Mouse (Mus musculus) c-Kit-positive CD71-positive TER-119-negative erythroid progenitor cells, embryonic 14.5 days (primary cell): Measurements from ENCODE around the gene Man1c1.

Source experiments
- DNase-seq: peaks from one replicate; pipeline ENCODE4 v3.0.0-alpha.2; 2013; ENCODE audit warnings: low read depth

Man1c1 gene

DNA sequence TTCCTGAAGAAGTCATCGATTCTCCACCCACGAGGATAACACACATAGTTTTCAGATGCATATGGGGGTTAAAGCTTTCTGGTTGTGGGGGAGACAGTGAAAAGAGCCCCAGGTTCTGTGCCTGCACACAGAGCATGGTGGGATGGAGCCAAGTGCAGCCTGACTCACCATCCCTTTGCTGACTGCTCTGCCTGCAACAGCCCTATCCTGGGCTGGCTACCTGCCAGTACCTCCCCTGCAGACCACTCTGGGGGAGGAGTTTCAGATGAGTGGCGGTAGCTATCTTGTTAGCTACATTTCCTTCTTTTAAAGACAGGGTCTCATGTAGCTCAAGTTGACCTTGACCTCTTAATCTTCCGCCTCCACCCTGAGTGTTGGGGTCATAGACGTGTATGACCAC is 125.7 kb downstream of the Man1c1 start:
- no peak for DNase-seq

GRCm38 (mm10) chr4:134577281-134577680 is 126.8 kb downstream of the Man1c1 start:
- DNase-seq, result no peak

DNA sequence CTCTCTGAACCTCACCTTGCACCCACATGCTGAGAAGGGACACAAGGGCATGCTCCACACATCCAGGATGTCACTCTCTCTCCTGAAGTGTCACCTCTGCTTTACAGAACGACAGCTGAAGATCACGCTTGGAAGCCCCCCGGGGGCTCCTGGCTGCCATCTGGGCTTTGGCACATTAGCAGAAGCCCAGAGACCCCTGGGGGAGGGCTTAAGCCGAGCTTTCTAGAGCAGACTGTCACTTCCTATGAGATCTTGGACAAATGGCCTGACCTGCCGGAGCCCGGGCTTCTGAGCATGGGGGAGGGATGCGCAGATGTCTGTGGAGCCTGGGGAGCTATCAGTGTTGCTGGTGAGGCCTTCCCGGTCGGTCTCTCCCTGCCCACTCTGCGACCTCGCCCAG is 128.6 kb downstream of the Man1c1 start:
- DNase-seq, result no peak

DNA sequence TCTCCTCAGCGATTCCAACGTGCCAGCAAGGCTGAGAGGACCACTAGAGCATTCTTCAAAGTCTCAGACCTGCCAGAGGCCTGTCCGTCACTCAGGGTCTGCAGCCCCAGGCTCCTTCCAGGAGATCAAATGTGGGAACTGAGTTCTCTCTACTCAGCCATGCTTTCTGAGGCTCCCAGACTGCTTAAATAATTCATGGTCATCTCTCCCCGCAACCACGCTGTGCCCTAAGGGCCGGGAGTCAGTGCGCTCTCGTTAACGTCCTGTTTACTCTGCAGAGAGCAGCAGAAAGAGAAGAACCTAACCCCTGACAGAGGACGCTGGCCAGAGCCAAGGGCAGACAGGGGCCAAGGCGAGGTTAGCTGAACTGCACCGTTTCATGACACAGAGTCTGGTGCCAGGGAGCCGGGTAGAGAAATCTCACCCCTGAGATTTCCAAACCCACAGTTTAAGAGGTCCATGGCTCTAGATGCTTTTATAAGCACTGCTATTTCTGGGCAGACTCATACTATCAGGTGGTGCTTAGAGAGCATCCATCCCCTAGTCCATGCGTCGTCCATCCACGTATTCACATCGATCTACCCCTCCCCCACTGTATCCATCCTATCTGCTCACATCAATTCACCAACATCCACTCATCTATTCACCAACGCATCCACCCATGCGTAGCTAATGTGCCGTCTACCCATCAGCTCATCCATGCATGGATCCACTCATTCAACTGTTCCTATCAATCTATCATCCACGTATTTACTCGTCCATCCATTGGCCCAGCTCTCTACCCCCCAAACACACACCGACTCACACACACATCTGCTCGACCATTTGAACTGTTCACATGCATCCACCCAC is 131.4 kb downstream of the Man1c1 start:
- DNase-seq, result no peak

DNA sequence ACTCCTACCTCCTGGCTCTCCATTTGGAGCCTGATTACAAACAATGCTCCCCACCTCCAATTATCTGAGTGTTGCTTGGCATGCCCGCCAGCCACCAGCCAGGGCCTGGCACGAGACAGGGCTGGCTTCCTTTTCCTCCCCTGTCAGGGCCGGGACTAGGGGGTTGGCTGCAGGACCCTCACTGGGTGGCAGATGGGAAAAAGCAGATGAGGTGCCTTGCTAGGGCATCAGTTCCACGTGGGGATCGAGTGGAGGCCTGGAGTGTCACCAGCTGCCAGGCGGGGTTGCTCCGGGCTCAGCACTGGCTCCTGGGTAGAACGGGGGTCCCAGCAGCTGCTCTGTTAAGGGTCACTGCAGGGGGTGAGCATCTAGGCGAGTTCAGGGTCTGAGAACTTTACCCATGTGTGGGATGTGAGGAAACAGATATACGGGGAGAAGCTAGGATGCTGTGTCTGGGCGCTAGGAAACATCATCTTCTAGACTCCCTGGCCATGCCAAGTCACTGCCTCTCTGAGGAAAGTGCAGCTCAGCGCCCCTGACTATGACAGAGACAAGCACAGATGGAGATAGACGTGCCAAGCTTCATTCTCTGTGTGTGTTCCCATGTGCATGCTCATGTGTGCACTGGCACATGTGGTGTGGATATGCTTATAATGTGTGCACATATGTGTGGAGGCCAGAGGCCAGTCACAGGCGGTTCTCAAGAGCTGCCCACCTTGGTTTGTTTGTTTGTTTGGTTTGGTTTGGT is 133.2 kb downstream of the Man1c1 start:
- DNase-seq, result no peak

GRCm38 (mm10) chr4:134569831-134570230 is 134.3 kb downstream of the Man1c1 start:
- no peak for DNase-seq

DNA sequence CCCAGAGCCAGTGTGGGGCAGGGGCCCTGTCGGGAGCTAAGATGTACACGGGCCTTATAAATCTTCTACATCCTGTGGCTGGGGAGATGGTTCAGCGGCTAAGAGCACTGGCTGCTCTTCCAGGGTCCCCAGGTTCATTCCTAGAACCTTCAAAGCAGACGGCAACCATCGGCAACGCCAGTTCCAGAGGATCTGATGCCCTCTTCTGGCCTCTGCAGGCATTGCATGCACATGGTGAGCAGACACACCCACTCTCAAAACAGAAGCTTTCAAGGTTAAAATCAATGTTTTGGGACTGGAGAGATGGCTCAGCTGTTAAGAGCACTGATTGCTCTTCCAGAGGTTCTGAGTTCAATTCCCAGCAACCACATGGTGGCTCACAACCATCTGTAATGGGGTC is 134.9 kb downstream of the Man1c1 start:
- no peak for DNase-seq

- DNase-seq, result no peak
Measured at GRCm38 (mm10) chr4:134567377-134568226, 136.5 kb downstream of the Man1c1 start.

DNA sequence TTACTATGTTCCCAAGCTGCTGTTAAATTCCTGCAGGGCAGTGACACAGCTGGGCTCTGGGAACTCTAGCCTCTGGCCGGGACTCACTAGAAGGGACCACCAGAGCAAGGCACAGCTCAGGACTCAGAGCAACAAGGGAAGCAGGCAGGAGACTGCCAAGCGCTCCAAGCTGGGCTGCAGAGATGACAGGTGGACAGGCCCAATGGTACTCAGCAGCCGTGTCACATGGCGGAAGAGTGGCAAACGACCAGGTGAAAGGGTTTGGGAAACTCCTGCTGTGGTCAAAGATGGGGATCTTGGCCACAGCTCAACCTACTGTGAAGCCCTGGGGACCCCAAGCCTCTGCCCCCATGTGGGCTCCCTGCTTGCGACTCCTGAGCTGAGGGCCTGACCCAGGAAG is 140.0 kb downstream of the Man1c1 start:
- no peak for DNase-seq

DNA sequence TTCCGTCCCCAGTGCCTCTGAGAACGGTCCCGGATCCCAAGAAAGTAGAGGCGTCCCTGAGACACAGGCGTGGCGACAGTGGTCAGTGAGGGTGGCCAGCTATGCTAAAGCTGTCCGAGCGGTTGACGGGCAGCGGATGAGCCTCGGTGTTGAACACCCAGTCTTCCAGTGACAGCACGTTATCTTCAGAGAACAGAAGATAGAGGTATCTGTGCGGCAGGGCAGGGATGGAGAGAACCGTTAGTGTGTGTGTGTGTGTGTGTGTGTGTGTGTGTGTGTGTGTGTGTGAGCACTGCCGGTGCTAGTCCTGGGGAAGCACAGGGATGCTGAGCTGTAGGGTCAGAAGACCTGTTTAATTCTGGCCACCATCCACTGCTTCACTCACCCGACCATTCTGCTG is 140.5 kb downstream of the Man1c1 start:
- DNase-seq, result no peak

- DNase-seq, result no peak
Measured at GRCm38 (mm10) chr4:134562014-134562413, 142.1 kb downstream of the Man1c1 start.

GRCm38 (mm10) chr4:134560699-134561098 is 143.4 kb downstream of the Man1c1 start:
- DNase-seq, result no peak

DNA sequence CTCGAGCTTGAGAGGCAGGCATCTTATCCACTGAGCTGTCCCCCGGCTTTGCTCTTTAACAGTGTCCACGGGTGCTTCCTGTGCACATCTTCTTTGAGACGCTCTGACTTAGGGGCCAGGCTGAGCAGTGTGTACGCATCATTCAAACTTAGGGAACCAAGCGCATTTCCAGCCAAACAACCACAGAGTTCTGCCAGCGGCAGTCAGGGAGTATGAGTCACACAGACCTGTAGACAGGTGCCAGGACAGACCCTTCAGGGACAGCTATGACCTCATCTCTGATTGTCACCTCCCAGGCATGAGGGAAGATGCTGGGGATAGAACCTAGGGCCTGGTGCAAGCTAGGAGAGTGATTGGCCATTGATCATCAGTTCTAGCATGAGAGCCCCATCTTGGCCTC is 144.9 kb downstream of the Man1c1 start:
- DNase-seq, result no peak

GRCm38 (mm10) chr4:134558570-134559113 is 145.4 kb downstream of the Man1c1 start:
- no peak for DNase-seq

DNA sequence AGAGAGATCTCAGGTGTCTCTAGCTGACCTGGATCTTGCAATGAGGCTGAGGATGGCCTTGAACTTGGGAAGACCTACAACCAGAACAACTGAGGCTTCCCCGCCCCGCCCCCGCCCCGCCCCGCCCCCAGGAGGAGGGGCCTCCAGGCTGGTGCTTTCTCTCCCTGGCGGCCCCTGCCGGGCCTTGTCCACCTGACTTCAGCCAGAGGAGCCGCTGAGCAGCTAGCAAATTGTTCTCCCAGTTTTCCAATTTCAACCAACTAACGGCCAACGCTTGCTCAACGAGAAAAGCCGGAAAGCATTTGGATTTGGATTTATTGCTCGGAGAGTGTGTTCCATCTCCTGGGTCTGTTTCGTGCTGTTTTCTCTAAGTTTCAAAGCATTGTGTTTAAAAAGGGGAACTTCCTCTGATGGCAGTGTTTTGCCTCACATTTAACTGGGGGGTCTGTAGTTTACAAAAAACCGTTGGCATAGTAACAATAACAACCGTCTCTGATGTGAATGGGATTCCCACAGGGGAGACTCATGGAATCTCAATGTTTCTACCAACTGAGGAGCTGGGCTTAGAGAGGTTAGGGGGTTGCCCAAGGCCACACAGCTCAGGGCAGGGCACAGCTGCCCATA is 146.4 kb downstream of the Man1c1 start:
- no peak for DNase-seq

GRCm38 (mm10) chr4:134555956-134556580 is 148.0 kb downstream of the Man1c1 start:
- DNase-seq, result no peak

DNA sequence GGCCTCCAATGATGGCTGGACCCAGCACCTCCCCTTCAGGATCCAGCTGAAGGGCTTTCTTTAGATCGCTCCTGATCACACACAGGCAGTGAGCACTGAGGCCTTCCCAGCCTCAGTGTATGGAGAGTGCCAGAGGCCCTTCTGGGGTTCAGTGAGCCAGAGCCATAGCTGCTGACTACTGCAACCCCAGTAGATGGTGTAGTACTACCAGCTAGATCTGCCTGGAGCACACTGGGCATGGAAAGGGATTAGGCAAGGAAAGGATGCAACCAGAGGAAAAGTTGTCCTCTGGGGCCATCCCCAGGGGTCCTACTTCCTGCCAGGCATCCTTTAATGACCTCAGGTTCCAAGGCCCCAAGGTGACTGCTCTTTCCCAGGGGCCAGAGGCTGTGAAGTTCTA is 150.5 kb downstream of the Man1c1 start:
- DNase-seq, result no peak

DNA sequence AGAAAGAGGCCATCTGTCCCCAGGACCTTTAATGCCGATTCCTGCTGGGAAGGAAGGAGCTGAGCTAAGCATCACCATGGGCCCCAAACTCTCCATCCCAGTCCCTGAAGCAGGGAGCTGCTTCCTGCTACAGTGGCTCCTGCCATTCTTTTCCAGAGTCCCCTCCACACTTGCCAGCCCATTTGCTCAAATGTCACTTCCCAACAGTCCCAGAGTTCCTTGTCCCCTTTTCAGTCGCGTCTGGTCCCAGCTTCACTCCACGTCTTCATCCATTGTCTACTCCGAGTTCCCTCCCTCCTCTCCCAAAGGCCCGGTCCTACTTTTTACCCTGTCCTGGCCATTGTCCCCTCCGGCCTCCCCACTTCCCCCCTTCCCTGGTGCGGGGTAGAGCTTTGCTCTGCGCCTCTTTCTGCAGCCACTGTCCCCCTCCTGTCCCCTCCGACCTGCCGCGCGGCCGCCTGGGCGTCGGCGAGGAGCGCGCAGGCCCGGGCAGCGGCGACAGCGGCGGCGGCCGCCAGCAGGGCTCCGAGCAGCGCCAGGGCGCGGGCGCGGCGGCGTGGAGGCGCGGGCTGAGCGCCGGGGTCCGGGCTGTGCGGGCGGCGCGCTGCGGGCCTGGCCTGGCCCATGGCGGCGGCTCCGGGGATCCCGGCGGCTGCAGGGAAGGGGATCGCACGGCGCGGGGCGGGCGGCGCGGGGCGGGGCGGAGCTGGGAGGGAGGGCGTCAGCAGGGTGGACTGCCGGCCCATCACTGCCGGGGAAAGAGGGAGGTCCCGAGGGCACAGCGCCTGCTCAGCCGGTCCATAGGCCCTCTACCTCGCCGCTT is 152.4 kb downstream of the Man1c1 start, which contains the start of gene Selenon:
Gene Selenon, minus strand, starts transcription at position 673 of the 823 bp plus-strand sequence.
- no peak for DNase-seq

DNA sequence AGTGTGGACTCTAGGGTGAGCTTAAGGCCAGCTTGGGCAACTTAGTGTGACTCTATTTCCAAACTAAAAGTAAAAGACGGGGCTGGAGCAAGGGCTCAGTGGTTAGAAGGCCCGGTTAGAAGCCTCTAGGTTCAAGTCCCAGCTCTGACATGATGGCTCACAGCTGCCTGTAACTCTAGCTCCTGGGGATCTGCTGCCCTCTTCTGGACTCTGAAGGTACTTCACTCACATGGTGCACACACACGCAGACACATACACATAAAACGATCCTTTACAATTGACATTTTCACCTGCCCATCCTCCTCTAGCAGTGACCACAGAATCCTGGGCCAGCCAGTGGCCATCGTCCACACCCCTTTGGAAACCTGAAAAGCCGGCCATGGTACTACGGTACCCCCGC is 154.2 kb downstream of the Man1c1 start:
- DNase-seq, result no peak
